Mouse (Mus musculus) stomach, postnatal 0 days (tissue): Measurements from ENCODE around the gene Rnf220.

Experiments used
- CTCF ChIP-seq: IDR thresholded peaks from 2 replicates; pipeline ENCODE4 v1.5.1; 2016; ENCODE audit warnings: antibody characterized with exemption, low read depth, mild to moderate bottlenecking, moderate library complexity
- EP300 ChIP-seq: optimal IDR thresholded peaks from 2 replicates; pipeline ENCODE3; 2016; ENCODE audit warnings: antibody characterized with exemption

GRCm38 (mm10) chr4:117277687-117278086, 219.2 kb downstream of the Rnf220 start:
- TF ChIP-seq CTCF (no peak), EP300 (no peak)
